Mouse (Mus musculus): ENCODE data around the gene C4bp. TPM values are rescaled to one million over a fixed set of nuclear protein-coding genes. Genes with fewer than 3 reads are reported as not detected.
"Not testable (repeated sequence)": the region's sequence is repeated elsewhere in the genome, so short reads cannot be mapped to it uniquely, and the experiment has no call there.

The C4bp gene
- 0.06 TPM in 1 of 2 replicates, not detected in the other for polyA plus RNA-seq (2016; fragmentation: Nextera tagmentation; extraction: Ambion mirVana)

- Histone ChIP-seq H3K9ac (no peak within 1 kb of the TSS), H3K9me3 (no peaks in the 10 kb centered on the region), H3K36me3 (no peaks in the 10 kb centered on the region), H3K27ac (no peak within 1 kb of the TSS), H3K4me1 (no peaks in the 10 kb centered on the region), H3K27me3 (replicated peaks) (no peaks in the 10 kb centered on the region), H3K4me3 (no peak within 1 kb of the TSS), H3K4me2 (replicated peaks) (no peak within 1 kb of the TSS)
- 87% methylated on average over 3 of the region's 3 CpGs for WGBS
- no peak for ATAC-seq (ENCODE audit: low FRiP score, low read depth)
Observed at GRCm38 (mm10) chr1:130661454-130661853, at the start of gene C4bp. C4bp (minus strand) TSS chr1:130661632.

- no peak for ATAC-seq (ENCODE audit: low FRiP score, low read depth)
- Histone ChIP-seq H3K27me3 (replicated peaks) (no peaks in the 10 kb centered on the region), H3K9ac (no peak overlapping the region), H3K36me3 (peaks cover 16% of the 10 kb centered on the region), H3K4me3 (no peak overlapping the region), H3K27ac (no peak overlapping the region), H3K4me1 (peaks cover 6% of the 10 kb centered on the region), H3K4me2 (replicated peaks) (no peak overlapping the region), H3K9me3 (no peaks in the 10 kb centered on the region)
- WGBS, result 86% methylated on average over 22 of the region's 22 CpGs
Observed at GRCm38 (mm10) chr1:130710283-130711080, 49.0 kb upstream of the C4bp start.

- Histone ChIP-seq H3K9ac (no peak overlapping the region), H3K27ac (no peak overlapping the region), H3K36me3 (peaks cover 68% of the 10 kb centered on the region), H3K9me3 (no peaks in the 10 kb centered on the region), H3K4me2 (replicated peaks) (no peak overlapping the region), H3K27me3 (replicated peaks) (no peaks in the 10 kb centered on the region), H3K4me1 (no peaks in the 10 kb centered on the region), H3K4me3 (no peak overlapping the region)
- 79% methylated on average over 2 of the region's 2 CpGs for WGBS
- no peak for ATAC-seq (ENCODE audit: low FRiP score, low read depth)
Observed at GRCm38 (mm10) chr1:130703613-130704012, 42.2 kb upstream of the C4bp start.

- Histone ChIP-seq H3K4me2 (replicated peaks) (no peak overlapping the region), H3K4me1 (no peaks in the 10 kb centered on the region), H3K4me3 (no peak overlapping the region), H3K36me3 (peaks cover 78% of the 10 kb centered on the region), H3K27me3 (replicated peaks) (no peaks in the 10 kb centered on the region), H3K9ac (no peak overlapping the region), H3K9me3 (no peaks in the 10 kb centered on the region), H3K27ac (no peak overlapping the region)
- 96% methylated on average over 11 of the region's 11 CpGs for WGBS
- no peak for ATAC-seq (ENCODE audit: low FRiP score, low read depth)
Observed at GRCm38 (mm10) chr1:130701976-130702375, 40.5 kb upstream of the C4bp start.

GRCm38 (mm10) chr1:130699937-130700633 is 38.7 kb upstream of the C4bp start:
- peaks cover 66% of the 10 kb centered on the region for H3K36me3 ChIP-seq
- no peak overlapping the region for H3K4me2 ChIP-seq (replicated peaks)
- 93% methylated on average over 10 of the region's 10 CpGs for WGBS

GRCm38 (mm10) chr1:130698601-130699000 is 37.2 kb upstream of the C4bp start:
- Histone ChIP-seq H3K4me3 (no peak overlapping the region), H3K9ac (no peak overlapping the region), H3K36me3 (peaks cover 57% of the 10 kb centered on the region), H3K4me1 (no peaks in the 10 kb centered on the region), H3K27me3 (replicated peaks) (no peaks in the 10 kb centered on the region), H3K4me2 (replicated peaks) (no peak overlapping the region), H3K27ac (no peak overlapping the region), H3K9me3 (no peaks in the 10 kb centered on the region)
- no peak for ATAC-seq (ENCODE audit: low FRiP score, low read depth)
- 91% methylated on average over 5 of the region's 5 CpGs for WGBS

More at GRCm38 (mm10) chr1:130699937-130700633, 38.7 kb upstream of the C4bp start:
- no peaks in the 10 kb centered on the region for H3K4me1 ChIP-seq
- H3K9me3 ChIP-seq, result no peaks in the 10 kb centered on the region
- no peak overlapping the region for H3K4me3 ChIP-seq
- ATAC-seq (ENCODE audit: low FRiP score, low read depth), result no peak
- H3K9ac ChIP-seq, result no peak overlapping the region
- no peaks in the 10 kb centered on the region for H3K27me3 ChIP-seq (replicated peaks)
- no peak overlapping the region for H3K27ac ChIP-seq

GRCm38 (mm10) chr1:130683905-130684304 is 22.5 kb upstream of the C4bp start:
- no peaks in the 10 kb centered on the region for H3K36me3 ChIP-seq
- no peaks in the 10 kb centered on the region for H3K4me1 ChIP-seq
- no peak overlapping the region for H3K9ac ChIP-seq
- ATAC-seq (ENCODE audit: low FRiP score, low read depth), result no peak
- H3K27me3 ChIP-seq (replicated peaks), result no peaks in the 10 kb centered on the region
- no peaks in the 10 kb centered on the region for H3K9me3 ChIP-seq
- H3K4me2 ChIP-seq (replicated peaks), result no peak overlapping the region
- H3K27ac ChIP-seq, result no peak overlapping the region
- 71% methylated on average over 1 of the region's 1 CpGs for WGBS
- no peak overlapping the region for H3K4me3 ChIP-seq

GRCm38 (mm10) chr1:130681656-130682413 is 20.4 kb upstream of the C4bp start:
- Histone ChIP-seq H3K4me1 (no peaks in the 10 kb centered on the region), H3K4me3 (no peak overlapping the region), H3K36me3 (no peaks in the 10 kb centered on the region), H3K9ac (no peak overlapping the region), H3K27me3 (replicated peaks) (no peaks in the 10 kb centered on the region), H3K4me2 (replicated peaks) (no peak overlapping the region), H3K27ac (no peak overlapping the region), H3K9me3 (no peaks in the 10 kb centered on the region)
- ATAC-seq (ENCODE audit: low FRiP score, low read depth), result no peak
- WGBS, result 60% methylated on average over 6 of the region's 6 CpGs

GRCm38 (mm10) chr1:130681075-130681474 is 19.6 kb upstream of the C4bp start:
- no peaks in the 10 kb centered on the region for H3K27me3 ChIP-seq (replicated peaks)
- H3K36me3 ChIP-seq, result no peaks in the 10 kb centered on the region
- no peak for ATAC-seq (ENCODE audit: low FRiP score, low read depth)
- H3K9me3 ChIP-seq, result no peaks in the 10 kb centered on the region
- no peak overlapping the region for H3K4me3 ChIP-seq
- WGBS, result 89% methylated on average over 2 of the region's 2 CpGs
- no peak overlapping the region for H3K27ac ChIP-seq
- H3K4me2 ChIP-seq (replicated peaks), result no peak overlapping the region
- H3K9ac ChIP-seq, result no peak overlapping the region
- no peaks in the 10 kb centered on the region for H3K4me1 ChIP-seq

GRCm38 (mm10) chr1:130678551-130678950 is 17.1 kb upstream of the C4bp start:
- WGBS, result 82% methylated on average over 2 of the region's 2 CpGs
- Histone ChIP-seq H3K4me2 (replicated peaks) (no peak overlapping the region), H3K27me3 (replicated peaks) (no peaks in the 10 kb centered on the region), H3K9me3 (no peaks in the 10 kb centered on the region), H3K4me3 (no peak overlapping the region), H3K4me1 (no peaks in the 10 kb centered on the region), H3K36me3 (no peaks in the 10 kb centered on the region), H3K27ac (no peak overlapping the region), H3K9ac (no peak overlapping the region)
- no peak for ATAC-seq (ENCODE audit: low FRiP score, low read depth)

GRCm38 (mm10) chr1:130663576-130663975 is 2.1 kb upstream of the C4bp start:
- not testable (repeated sequence) for H3K27ac ChIP-seq; ATAC-seq (ENCODE audit: low FRiP score, low read depth); H3K27me3 ChIP-seq (replicated peaks); H3K9me3 ChIP-seq; H3K4me1 ChIP-seq; H3K4me3 ChIP-seq; H3K36me3 ChIP-seq; H3K9ac ChIP-seq; H3K4me2 ChIP-seq (replicated peaks)
- 90% methylated on average over 5 of the region's 5 CpGs for WGBS

- not testable (repeated sequence) for H3K4me2 ChIP-seq (replicated peaks); H3K4me1 ChIP-seq; ATAC-seq (ENCODE audit: low FRiP score, low read depth); H3K9me3 ChIP-seq; H3K27me3 ChIP-seq (replicated peaks); H3K4me3 ChIP-seq; H3K36me3 ChIP-seq; H3K9ac ChIP-seq; H3K27ac ChIP-seq
- WGBS, result 32% methylated on average over 5 of the region's 5 CpGs
Observed at GRCm38 (mm10) chr1:130659641-130660040, 1.8 kb downstream of the C4bp start.

All from neural tube, embryonic 12.5 days (tissue).